Mouse (Mus musculus) liver, embryonic 11.5 days (tissue): ENCODE results near the gene Tmem221. TPM values are rescaled to one million over a fixed set of nuclear protein-coding genes. Genes with fewer than 3 reads are reported as not detected.

Experiments
- polyA plus RNA-seq: library from polyadenylated mRNA; unstranded; fragments of >200 nt; fragmentation: Nextera tagmentation; extraction: Ambion mirVana; gene quantifications from 2 replicates; pipeline ENCODE4 v1.2.1, GENCODE M21; 2014

Tmem221 gene
- polyA plus RNA-seq, 1 experiment from 2014 or later: 0.53 TPM

Other genes starting within 250 kb of the Tmem221 start
- 86.9 and 97.8 TPM in 2 replicates for gene Use1, start 192.0 kb downstream of the Tmem221 start, polyA plus RNA-seq
- 5.8 and 6.9 TPM in 2 replicates for gene Ocel1, start 187.6 kb downstream of the Tmem221 start, polyA plus RNA-seq
- 43.7 and 44.6 TPM in 2 replicates for gene Nr2f6, start 176.9 kb downstream of the Tmem221 start, polyA plus RNA-seq
- gene Ushbp1, start 163.1 kb downstream of the Tmem221 start, polyA plus RNA-seq: 6.6 and 6.7 TPM in 2 replicates
- 102 and 111 TPM in 2 replicates for gene Babam1, start 162.0 kb downstream of the Tmem221 start, polyA plus RNA-seq
- gene Ankle1, start 152.9 kb downstream of the Tmem221 start, polyA plus RNA-seq: 43.9 and 52.9 TPM in 2 replicates
- gene Abhd8, start 95.2 kb downstream of the Tmem221 start, polyA plus RNA-seq: 20.6 and 21.4 TPM in 2 replicates
- gene Mrpl34, start 93.9 kb downstream of the Tmem221 start, polyA plus RNA-seq: 215 and 229 TPM in 2 replicates
- gene Dda1, start 89.7 kb downstream of the Tmem221 start, polyA plus RNA-seq: 94.1 and 98.2 TPM in 2 replicates
- 0.60 and 0.96 TPM in 2 replicates for gene Ano8, start 72.9 kb downstream of the Tmem221 start, polyA plus RNA-seq
- gene Gtpbp3, start 70.8 kb downstream of the Tmem221 start, polyA plus RNA-seq: 9.5 and 10.4 TPM in 2 replicates
- gene Plvap, start 47.1 kb downstream of the Tmem221 start, polyA plus RNA-seq: 56.0 and 57.3 TPM in 2 replicates
- gene Ccdc194, start 33.2 kb downstream of the Tmem221 start, polyA plus RNA-seq: 0.16 and 0.44 TPM in 2 replicates
- 21.9 and 24.0 TPM in 2 replicates for gene Bst2, start 21.4 kb downstream of the Tmem221 start, polyA plus RNA-seq
- 68.1 and 71.0 TPM in 2 replicates for gene Mvb12a, start 15.9 kb downstream of the Tmem221 start, polyA plus RNA-seq
- gene Nxnl1, start 7.7 kb upstream of the Tmem221 start, polyA plus RNA-seq: 0.23 and 0.30 TPM in 2 replicates
- 6.2 and 7.0 TPM in 2 replicates for gene Slc27a1, start 10.0 kb upstream of the Tmem221 start, polyA plus RNA-seq
- gene Pgls, start 33.3 kb upstream of the Tmem221 start, polyA plus RNA-seq: 200 TPM in 2 replicates
- 0.88 and 3.8 TPM in 2 replicates for gene Fam129c, start 38.8 kb upstream of the Tmem221 start, polyA plus RNA-seq
- 45.2 and 45.4 TPM in 2 replicates for gene Colgalt1, start 52.1 kb upstream of the Tmem221 start, polyA plus RNA-seq
- gene Unc13a, start 112.9 kb upstream of the Tmem221 start, polyA plus RNA-seq: 0.41 and 0.45 TPM in 2 replicates
- gene Jak3, start 117.4 kb upstream of the Tmem221 start, polyA plus RNA-seq: 10.1 and 11.0 TPM in 2 replicates
- 1.3 and 2.0 TPM in 2 replicates for gene Insl3, start 130.3 kb upstream of the Tmem221 start, polyA plus RNA-seq
- gene B3gnt3, start 142.9 kb upstream of the Tmem221 start, polyA plus RNA-seq: 2.1 and 2.9 TPM in 2 replicates
- 20.8 and 21.1 TPM in 2 replicates for gene Fcho1, start 166.8 kb upstream of the Tmem221 start, polyA plus RNA-seq